Mouse (Mus musculus) c-Kit-positive CD71-positive TER-119-negative erythroid progenitor cells, embryonic 14.5 days (primary cell): ENCODE results near the gene Sspn.

Source experiments
- DNase-seq: peaks from one replicate; pipeline ENCODE4 v3.0.0-alpha.2; 2013; ENCODE audit warnings: low read depth

Gene Sspn

DNA sequence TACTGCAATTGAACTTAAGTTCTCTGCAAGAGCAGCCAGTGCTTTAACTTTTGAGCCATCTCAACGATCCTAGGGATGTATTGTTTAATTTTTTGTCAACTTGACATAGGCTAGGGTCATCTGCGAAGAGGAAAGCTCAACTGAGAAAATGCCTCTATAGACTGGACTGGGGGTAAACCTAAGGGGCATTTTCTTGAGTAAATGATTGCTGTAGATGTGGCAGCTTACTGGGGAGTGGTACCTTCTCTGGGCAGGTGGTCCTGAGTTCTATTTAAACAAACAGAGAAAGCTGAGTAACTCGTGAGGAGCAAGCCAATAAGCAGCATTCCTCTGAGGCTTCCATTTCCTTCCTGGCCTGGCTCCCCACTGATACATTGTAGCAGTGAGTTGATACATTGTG, at the start of gene Sspn:
Gene Sspn, plus strand, starts transcription at position 301 of the 400 bp plus-strand sequence.
- no peak for DNase-seq

DNA sequence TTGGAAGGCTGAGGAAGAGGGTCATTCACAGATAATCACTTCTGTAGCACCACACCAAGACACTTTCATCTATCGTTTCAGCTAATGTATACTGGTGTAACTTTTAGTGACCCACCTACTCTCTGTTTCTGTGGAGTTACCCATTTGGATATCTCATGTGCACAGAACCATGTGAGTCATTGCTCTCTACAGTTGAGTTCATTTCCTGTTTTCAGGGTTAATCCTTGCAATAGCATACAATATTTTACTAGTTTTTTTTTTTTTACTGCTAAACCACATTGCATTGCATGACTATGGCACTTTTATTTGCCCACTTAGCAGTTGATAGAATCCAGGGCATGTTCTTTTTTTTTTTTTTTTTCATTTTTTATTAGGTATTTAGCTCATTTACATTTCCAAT, 48.4 kb upstream of the Sspn start:
- DNase-seq = no peak

- no peak for DNase-seq
These were observed 47.8 kb upstream of the Sspn start for GRCm38 (mm10) chr6:145883668-145884067.

GRCm38 (mm10) chr6:145885069-145885468, 46.4 kb upstream of the Sspn start:
- no peak for DNase-seq

- no peak for DNase-seq
These were observed 45.2 kb upstream of the Sspn start for GRCm38 (mm10) chr6:145886277-145886676.

DNA sequence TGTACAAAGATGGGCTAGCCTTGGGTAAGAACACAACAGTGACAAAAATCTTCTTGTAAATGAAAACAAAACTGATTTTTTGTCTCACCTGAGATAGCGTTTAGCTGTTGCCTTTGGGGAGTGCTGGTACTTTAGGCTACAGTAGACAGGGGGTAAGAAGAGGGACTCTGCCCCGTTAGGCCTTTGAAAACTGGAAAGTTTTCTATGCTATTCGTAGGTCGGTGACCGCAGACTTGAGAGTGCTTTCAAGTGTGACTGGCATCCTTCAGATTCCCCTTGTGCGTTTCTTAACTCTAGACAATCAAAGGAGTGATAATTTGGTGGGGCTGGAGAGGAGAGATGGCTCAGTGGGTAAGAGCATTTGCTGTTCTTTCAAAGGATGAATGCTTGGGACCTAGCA, 43.7 kb upstream of the Sspn start:
- no peak for DNase-seq

GRCm38 (mm10) chr6:145891951-145892350, 39.5 kb upstream of the Sspn start:
- no peak for DNase-seq

GRCm38 (mm10) chr6:145892381-145893265, 38.8 kb upstream of the Sspn start:
- no peak for DNase-seq

DNA sequence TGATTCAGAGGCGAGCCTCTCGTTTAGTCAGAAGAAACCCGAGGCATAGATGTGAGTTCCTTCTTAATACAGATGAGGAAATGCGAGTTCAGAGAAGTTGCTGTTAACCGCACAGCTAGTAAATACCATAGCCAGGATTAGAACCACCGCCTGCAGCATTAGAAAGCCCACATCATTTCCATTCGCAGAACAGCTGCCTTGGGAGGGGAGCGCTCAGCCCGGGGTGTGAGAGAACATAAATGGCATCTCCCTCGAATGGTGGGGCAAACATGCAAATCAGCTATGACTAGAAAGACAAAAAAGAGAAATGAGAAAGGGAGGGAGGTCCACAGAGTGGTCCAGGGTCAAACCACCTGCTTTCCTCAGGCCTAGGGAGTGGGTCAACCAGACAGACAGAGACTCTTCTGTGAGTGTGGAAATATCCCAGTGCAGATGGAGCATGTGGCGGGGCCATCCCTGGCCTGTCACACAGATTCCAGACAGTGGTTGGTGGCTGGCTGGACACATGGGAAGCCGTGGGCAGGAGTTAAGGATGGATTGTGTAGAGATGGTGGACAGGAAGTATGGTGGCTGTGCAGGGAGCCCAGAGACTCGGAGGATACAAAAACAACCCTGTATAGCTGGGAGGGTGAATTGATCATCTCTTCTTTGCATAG, 37.9 kb upstream of the Sspn start:
- no peak for DNase-seq

- no peak for DNase-seq
These were observed 36.6 kb upstream of the Sspn start for GRCm38 (mm10) chr6:145894669-145895342.

GRCm38 (mm10) chr6:145904169-145904568, 27.3 kb upstream of the Sspn start:
- DNase-seq = no peak

GRCm38 (mm10) chr6:145904616-145905015, 26.8 kb upstream of the Sspn start:
- DNase-seq = no peak

DNA sequence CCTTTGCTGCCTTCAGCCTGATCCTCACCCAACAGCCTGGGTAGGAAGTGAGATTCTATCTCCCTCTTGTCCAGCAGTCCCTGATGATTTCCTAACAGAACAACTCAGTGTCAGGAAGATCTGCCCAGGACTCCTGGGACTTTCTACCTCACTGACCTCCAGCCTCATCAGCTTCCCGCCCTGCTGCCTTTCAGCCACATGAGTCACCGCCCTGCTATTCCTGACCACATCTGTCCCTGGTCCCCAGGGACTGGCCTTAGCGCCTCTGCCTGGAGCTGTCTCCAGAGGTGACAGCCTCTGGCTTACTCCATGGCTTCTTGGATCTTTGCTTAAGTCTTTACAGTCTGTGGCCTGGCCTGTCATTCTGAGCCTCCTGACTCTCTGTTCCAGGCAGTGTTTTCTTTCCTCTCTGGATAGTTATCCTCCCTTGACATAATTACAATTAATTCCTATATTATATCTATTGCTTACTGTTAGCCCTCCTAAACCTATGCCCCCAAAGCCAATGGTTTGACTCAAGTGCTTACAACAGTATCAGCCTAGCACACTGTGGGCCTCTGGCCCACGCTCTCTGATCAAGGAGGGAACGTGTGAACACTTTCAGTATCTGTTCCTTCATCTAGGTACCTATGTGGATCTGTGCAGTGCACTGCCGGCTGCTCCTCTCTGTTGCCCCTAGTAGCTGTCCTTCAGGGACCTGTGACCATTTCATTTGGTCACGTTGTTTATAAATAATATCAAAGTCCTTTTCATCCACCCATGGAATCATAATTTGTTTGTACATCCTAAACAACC, 25.1 kb upstream of the Sspn start:
- no peak for DNase-seq

GRCm38 (mm10) chr6:145909943-145910342, 21.5 kb upstream of the Sspn start:
- DNase-seq = no peak

- DNase-seq = no peak
These were observed 20.7 kb upstream of the Sspn start for GRCm38 (mm10) chr6:145910469-145911426.

GRCm38 (mm10) chr6:145912232-145912631, 19.2 kb upstream of the Sspn start:
- DNase-seq = no peak

- no peak for DNase-seq
These were observed 16.0 kb upstream of the Sspn start for GRCm38 (mm10) chr6:145915435-145915834.

DNA sequence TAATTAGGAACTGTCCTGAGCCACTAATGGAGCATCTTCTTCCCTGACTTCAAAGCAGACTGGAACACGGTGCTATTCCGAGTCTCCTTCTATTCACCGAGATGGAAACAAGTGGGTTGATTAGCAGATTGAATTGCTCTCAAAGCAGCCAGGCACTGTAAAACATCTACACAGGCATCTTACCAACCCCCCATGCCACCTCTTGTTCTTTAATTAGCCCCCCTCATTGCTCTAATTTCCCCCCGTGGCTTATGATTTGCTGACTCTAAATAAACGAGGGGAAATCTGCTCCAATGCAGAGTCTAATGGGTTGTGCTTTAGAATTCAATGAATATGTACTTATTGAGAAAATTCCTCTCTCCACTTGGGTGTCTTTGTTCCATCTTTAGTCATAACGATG, 15.0 kb upstream of the Sspn start:
- no peak for DNase-seq

DNA sequence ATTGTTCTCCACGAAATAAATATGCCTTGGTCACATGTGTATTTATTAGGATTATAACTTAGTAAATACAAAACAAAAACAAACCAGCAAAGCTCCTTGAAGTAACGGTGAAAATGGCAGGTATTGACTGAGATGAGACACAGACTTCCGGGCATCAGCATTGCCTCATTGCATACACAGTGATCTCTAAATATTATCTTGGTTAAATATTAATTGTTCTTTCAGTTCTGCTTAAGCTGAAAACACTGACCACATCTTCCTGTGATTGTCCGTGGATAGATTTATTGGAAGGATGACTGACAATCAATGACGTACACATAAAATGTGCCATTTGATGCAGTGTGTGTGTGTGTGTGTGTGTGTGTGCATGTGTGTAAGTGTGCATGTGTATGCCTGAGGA, 13.2 kb upstream of the Sspn start:
- DNase-seq = no peak

- DNase-seq = no peak
These were observed 7.8 kb upstream of the Sspn start for GRCm38 (mm10) chr6:145923594-145923993.
